Mouse (Mus musculus) hindbrain, postnatal 0 days (tissue): ENCODE results near the gene Rps26. TPM values are rescaled to one million over a fixed set of nuclear protein-coding genes. Genes with fewer than 3 reads are reported as not detected.

Experiments used
- ATAC-seq: fragments of 200-750 bp; cut with Nextera tagmentation; 2 replicates; pipeline ENCODE4 v1.8.0; 2017; ENCODE audit warnings: mild to moderate bottlenecking, moderate TSS enrichment, moderate library complexity
- DNase-seq: peaks from one replicate; pipeline ENCODE4 v3.0.0-alpha.2; 2015; ENCODE audit warnings: low spot score
- H3K27ac ChIP-seq: fragments of 300-500 bp; sonication (generic); 2 replicates; pipeline ENCODE4 v1.5.1; 2014; ENCODE audit warnings: mild to moderate bottlenecking
- H3K27me3 ChIP-seq: fragments of 300-500 bp; sonication (generic); 2 replicates; pipeline ENCODE4 v1.6.1; 2014; ENCODE audit warnings: low read length, mixed read lengths; ENCODE audit not compliant: insufficient read depth
- H3K36me3 ChIP-seq: fragments of 300-500 bp; sonication (generic); 2 replicates; pipeline ENCODE4 v1.6.1; 2014; ENCODE audit warnings: low read length, mixed read lengths; ENCODE audit not compliant: insufficient read depth
- H3K4me1 ChIP-seq: fragments of 300-500 bp; sonication (generic); 2 replicates; pipeline ENCODE4 v1.6.1; 2014; ENCODE audit warnings: antibody characterized with exemption, low read length, mixed read lengths; ENCODE audit not compliant: insufficient read depth
- H3K4me2 ChIP-seq: fragments of 300-500 bp; sonication (generic); 2 replicates; pipeline ENCODE4 v1.6.1; 2014; ENCODE audit warnings: low read depth, mild to moderate bottlenecking, low read length, moderate library complexity, mixed read lengths
- H3K4me3 ChIP-seq: fragments of 300-500 bp; sonication (generic); 2 replicates; pipeline ENCODE4 v1.5.1; 2014; ENCODE audit warnings: low read length
- H3K9ac ChIP-seq: fragments of 300-500 bp; sonication (generic); replicated peaks from 2 replicates; pipeline ENCODE4 v1.6.1; 2014; ENCODE audit warnings: mild to moderate bottlenecking, low read length, moderate library complexity, mixed read lengths
- H3K9me3 ChIP-seq: fragments of 300-500 bp; sonication (generic); 2 replicates; pipeline ENCODE4 v1.6.1; 2016; ENCODE audit warnings: low read length, mixed read lengths
- CTCF ChIP-seq: IDR thresholded peaks from 2 replicates; pipeline ENCODE4 v1.5.1; 2016; ENCODE audit warnings: antibody characterized with exemption, control low read depth, low read depth
- WGBS: fragments of 180-500 bp; shearing (Covaris S2); extraction: QIAGEN DNeasy Blood & Tissue Kit; methylation state at CpG from one replicate; pipeline ENCODE4 v1.1.7; 2014; 5-methylcytosine and 5-hydroxymethylcytosine counted together
- polyA plus RNA-seq: library from polyadenylated mRNA; unstranded; fragments of >200 nt; fragmentation: Nextera tagmentation; extraction: Ambion mirVana; gene quantifications from 2 replicates; pipeline ENCODE4 v1.2.1, GENCODE M21; 2015
- total RNA-seq: library from RNA; depleted of rRNA; stranded (reverse); fragments of >200 nt; gene quantifications from 2 replicates; pipeline ENCODE4 v1.2.3, GENCODE M21; 2014; rRNA removed

The Rps26 gene
- 1,199 and 1,407 TPM in 2 replicates for total RNA-seq
- 399 and 422 TPM in 2 replicates for polyA plus RNA-seq

GRCm38 (mm10) chr10:128626311-128627310, at the start of gene Rps26:
Gene Rps26, minus strand, starts transcription at chr10:128626747.
- 1% methylated on average over 40 of the region's 40 CpGs for WGBS
- TF ChIP-seq CTCF: peak; percentile 62
- no peaks in the 10 kb centered on the region for H3K4me1 ChIP-seq

GRCm38 (mm10) chr10:128674469-128675008, 48.0 kb upstream of the Rps26 start:
- peak overlapping the region; percentile 54 for H3K4me3 ChIP-seq
- peaks cover 14% of the 10 kb centered on the region; the same call in 1 of the 2 replicates for H3K36me3 ChIP-seq
- no peaks in the 10 kb centered on the region for H3K9me3 ChIP-seq
- H3K27ac ChIP-seq: no peak overlapping the region
- peak; percentile 69 for TF ChIP-seq CTCF
- peak overlapping the region; percentile 75 for H3K4me2 ChIP-seq
- ATAC-seq (no peak), DNase-seq (peak; percentile 79)
- H3K27me3 ChIP-seq: no peaks in the 10 kb centered on the region
- WGBS: 3% methylated on average over 9 of the region's 9 CpGs
- H3K4me1 ChIP-seq: no peaks in the 10 kb centered on the region; the same call in 1 of the 2 replicates
- peak overlapping the region; percentile 48; the same call in 1 of the 2 replicates for H3K9ac ChIP-seq

More at GRCm38 (mm10) chr10:128626311-128627310, at the start of gene Rps26:
- DNase-seq: peak; percentile 99
- no peaks in the 10 kb centered on the region for H3K27me3 ChIP-seq
- H3K4me2 ChIP-seq: peak within 1 kb of the TSS; percentile 86
- peak; percentile 98 for ATAC-seq
- peak within 1 kb of the TSS; percentile 76 for H3K9ac ChIP-seq
- H3K9me3 ChIP-seq: no peaks in the 10 kb centered on the region
- H3K36me3 ChIP-seq: peaks cover 6% of the 10 kb centered on the region
- H3K4me3 ChIP-seq: peak within 1 kb of the TSS; percentile 55
- H3K27ac ChIP-seq: peak within 1 kb of the TSS; percentile 83

GRCm38 (mm10) chr10:128673763-128674468, 47.4 kb upstream of the Rps26 start, which contains the start of gene Suox:
Gene Suox, minus strand, starts transcription at chr10:128674073.
- peak within 1 kb of the TSS; percentile 54 for H3K4me3 ChIP-seq
- H3K27ac ChIP-seq: peak within 1 kb of the TSS; percentile 37
- peak within 1 kb of the TSS; percentile 48 for H3K9ac ChIP-seq
- H3K9me3 ChIP-seq: no peaks in the 10 kb centered on the region
- under 1% methylated on average over 59 of the region's 60 CpGs for WGBS
- ATAC-seq (peak; percentile 88), DNase-seq (peak; percentile 88)
- H3K27me3 ChIP-seq: no peaks in the 10 kb centered on the region
- H3K4me2 ChIP-seq: peak within 1 kb of the TSS; percentile 75
- no peaks in the 10 kb centered on the region; the same call in 1 of the 2 replicates for H3K4me1 ChIP-seq
- peaks cover 11% of the 10 kb centered on the region; the same call in 1 of the 2 replicates for H3K36me3 ChIP-seq
- TF ChIP-seq CTCF: no peak

- no peak overlapping the region for H3K9ac ChIP-seq
- no peak for TF ChIP-seq CTCF
- 96% methylated on average over 9 of the region's 9 CpGs for WGBS
- ATAC-seq (no peak), DNase-seq (no peak)
- no peak overlapping the region for H3K4me3 ChIP-seq
- H3K4me2 ChIP-seq: no peak overlapping the region
- H3K27ac ChIP-seq: no peak overlapping the region
- H3K27me3 ChIP-seq: no peaks in the 10 kb centered on the region
- H3K36me3 ChIP-seq: peaks cover 11% of the 10 kb centered on the region; the same call in 1 of the 2 replicates
- no peaks in the 10 kb centered on the region for H3K9me3 ChIP-seq
- H3K4me1 ChIP-seq: no peaks in the 10 kb centered on the region; the same call in 1 of the 2 replicates
Observed at GRCm38 (mm10) chr10:128671148-128671547, 44.6 kb upstream of the Rps26 start.

GRCm38 (mm10) chr10:128668790-128669672, 42.5 kb upstream of the Rps26 start:
- H3K9me3 ChIP-seq: no peaks in the 10 kb centered on the region
- no peaks in the 10 kb centered on the region; the same call in 1 of the 2 replicates for H3K4me1 ChIP-seq
- under 1% methylated on average over 40 of the region's 42 CpGs for WGBS
- H3K27me3 ChIP-seq: no peaks in the 10 kb centered on the region
- peak overlapping the region; percentile 83 for H3K4me2 ChIP-seq
- H3K27ac ChIP-seq: peak overlapping the region; percentile 81
- H3K36me3 ChIP-seq: peaks cover 11% of the 10 kb centered on the region; the same call in 1 of the 2 replicates
- peak overlapping the region; percentile 78 for H3K9ac ChIP-seq
- no peak for TF ChIP-seq CTCF
- DNase-seq (peak; percentile 77), ATAC-seq (peak; percentile 80)
- H3K4me3 ChIP-seq: peak overlapping the region; percentile 76
